Mouse (Mus musculus) C2C12 (cell line): ENCODE data around the gene Ccdc126.

Experiments used
- CTCF ChIP-seq: IDR thresholded peaks from one replicate; pipeline ENCODE4 v1.5.1; 2011; ENCODE audit not compliant: control insufficient read depth, insufficient read depth, insufficient read length
- MAX ChIP-seq: IDR thresholded peaks from one replicate; pipeline ENCODE4 v1.6.1; 2011; ENCODE audit warnings: mild to moderate bottlenecking, control low read depth

- no peak for TF ChIP-seq CTCF
- no peak for TF ChIP-seq MAX
Measured at GRCm38 (mm10) chr6:49343737-49344469, 24.8 kb downstream of the Ccdc126 start.
